Mouse (Mus musculus) T-cell, adult 66 days (primary cell): Measurements from ENCODE around the gene Lman1l. TPM values are rescaled to one million over a fixed set of nuclear protein-coding genes. Genes with fewer than 3 reads are reported as not detected.

Experiments used
- total RNA-seq, 2 experiments: library from RNA; stranded (reverse); gene quantifications; 3 replicates in 1 of 2; 4 replicates in 1 of 2; pipeline ENCODE4 v1.2.4; 2023

Gene Lman1l
- 1 to 10 TPM; 1.8 to 4.1 TPM for total RNA-seq

DNA sequence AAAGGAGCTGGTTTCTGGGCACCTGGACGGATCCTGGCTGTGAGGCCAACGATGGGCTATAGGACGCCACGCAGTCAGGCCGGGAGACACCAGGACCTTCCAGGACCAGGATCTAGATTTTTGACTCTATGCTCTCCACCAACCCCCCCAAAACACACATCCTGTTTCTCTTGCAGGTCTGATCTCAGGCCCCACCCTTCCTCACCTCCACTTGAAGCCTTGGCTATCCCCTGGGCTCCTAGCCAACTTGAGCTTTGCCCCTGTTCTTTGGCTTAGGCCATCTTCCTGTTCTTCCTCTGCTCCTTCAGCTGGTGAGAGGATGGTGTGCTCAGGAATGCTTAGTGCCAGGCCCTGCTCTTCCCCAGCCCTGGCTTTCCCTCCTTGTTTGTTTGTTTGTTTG lies at the start of gene Lman1l:
Gene Lman1l, minus strand, starts transcription at position 101 of the 400 bp plus-strand sequence.

DNA sequence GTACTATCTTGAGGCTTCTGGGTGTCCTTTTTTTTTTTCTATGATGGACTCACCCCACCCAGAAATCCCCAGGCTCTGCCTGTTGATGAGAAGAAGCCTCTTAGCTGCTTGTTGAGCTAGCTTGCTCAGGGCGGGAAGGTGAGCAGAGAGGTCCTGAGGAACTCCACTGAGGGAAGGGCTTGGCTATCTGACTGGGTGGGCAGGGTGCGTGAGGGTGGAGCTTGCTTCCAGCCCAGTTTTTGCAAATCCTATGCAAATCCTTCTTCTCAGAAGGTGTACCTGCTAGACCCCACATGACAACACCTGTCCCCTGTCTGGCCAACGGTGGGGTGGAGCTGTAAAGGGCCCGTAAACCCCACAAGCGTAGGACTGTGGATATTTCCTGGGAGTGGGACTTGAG lies 32.7 kb upstream of the Lman1l start, which contains the start of gene Csk:
Gene Csk, minus strand, starts transcription at position 349 of the 400 bp plus-strand sequence.

DNA sequence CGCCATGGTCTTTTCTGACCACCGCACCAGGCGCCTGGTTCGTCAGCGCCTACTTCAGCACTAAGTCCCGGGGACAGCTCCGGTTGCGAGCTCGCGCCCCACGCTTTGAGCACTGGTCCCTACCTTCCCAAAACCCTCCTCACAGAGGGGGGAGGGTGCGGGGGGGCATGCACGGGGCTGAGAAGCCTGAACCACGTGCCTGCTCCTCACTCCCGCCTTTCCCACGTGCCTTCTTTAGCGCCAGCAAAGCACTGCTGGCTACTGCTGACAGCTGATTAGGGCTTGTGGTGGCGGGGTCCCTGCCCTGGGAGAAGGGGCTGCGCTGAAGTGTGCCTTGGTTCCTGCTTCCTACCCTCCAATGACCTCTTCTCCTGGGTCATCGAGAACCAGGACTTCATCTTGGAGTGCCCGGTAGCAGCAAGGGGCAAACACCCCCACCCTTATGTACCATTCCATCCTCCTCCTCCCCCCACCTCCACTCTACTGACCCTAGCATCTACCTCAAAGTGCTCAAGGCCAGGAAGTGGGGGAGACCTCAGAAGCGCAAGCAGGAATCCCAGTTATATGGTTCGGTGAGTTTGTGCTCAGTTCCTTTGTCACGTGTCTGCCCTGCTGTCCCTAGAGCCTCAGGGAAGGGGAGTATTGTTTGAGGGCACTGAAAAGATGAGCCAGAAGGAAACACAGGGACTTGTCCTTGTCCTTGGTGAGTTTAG lies 14.3 kb downstream of the Lman1l start, which contains the start of gene Cplx3:
Gene Cplx3, minus strand, starts transcription at position 143 of the 713 bp plus-strand sequence.

DNA sequence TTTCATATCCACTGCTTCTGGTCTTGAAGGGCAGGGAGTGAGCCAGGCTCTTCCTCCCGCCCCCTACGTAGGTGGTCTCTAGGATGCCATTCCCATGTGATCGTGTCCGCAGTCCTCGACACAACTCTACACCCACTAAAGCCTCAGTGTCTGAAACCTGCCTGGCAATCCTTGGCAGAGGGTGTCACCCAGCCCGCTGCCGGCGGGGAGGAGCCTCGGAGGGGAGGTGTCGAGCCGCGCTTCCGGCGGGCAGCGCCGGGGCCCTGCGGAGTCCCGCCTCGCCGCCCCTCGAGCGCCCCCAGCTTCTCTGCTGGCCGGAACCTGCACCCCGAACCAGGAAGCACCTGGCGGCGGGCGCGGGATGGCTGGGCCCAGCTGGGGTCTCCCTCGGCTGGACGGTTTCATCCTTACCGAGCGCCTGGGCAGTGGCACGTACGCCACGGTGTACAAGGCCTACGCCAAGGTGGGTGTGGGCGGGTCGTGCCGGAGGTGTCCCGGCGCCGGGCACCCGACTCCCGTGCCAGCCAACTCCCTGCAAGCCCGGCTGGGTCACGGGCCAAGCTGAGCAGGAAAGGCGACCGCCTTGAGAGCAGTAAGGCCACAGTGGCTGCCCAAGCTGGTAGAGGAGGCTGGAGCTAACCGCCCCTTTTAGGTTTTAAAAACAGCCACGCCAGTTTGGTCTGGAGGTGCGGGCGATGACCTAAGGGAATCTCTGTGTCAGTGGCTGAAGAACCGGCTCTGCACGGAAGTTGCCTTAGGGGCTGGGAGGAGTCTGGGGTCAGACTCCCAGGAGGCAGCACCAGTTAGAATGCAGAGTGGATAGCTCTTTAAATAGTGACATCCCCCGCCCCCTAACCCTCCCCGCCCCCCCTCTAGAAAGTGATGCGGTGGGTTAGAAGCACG lies 31.1 kb downstream of the Lman1l start, which contains the start of gene Ulk3:
Gene Ulk3, plus strand, starts transcription at position 229 of the 903 bp plus-strand sequence.

DNA sequence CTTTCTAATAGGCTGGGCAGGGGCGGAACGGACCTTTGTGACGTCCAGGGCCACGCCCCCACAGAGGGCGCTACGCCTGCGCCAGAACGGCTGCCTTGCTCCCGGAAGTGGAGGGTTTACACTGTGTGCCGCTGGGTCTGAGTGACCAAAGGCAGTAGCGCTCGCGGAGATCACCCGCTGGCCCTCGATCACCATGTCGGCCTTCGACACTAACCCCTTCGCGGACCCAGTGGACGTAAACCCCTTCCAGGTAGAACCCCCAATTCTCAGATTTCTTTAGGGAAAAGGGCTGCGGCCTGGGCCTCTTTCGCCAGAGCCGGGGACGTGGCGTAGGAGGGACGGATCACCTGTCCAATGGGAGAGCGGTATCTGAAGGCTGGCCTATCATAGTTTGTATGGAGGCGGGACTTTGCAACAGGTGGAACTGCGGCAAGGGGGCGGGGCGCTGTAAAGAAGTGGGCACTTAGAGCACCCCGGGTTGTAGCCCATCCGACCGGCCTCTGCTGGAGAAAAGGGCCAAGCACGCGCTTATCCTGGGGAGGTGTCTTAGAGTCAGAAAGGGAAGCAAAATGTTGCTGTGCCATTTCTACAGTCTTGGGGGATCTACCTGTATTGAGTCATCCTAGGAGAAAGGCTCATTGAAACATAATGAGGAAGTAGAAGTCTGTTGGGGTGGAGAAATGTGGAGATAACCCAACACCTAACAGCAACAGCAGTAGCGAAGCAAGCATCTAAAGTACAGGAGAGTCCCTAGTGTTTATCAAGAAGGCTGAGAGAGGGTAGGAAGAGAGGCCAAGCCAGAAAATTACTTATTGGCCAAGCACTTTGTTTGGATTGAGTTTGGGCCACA lies 59.5 kb downstream of the Lman1l start, which contains the start of gene Scamp2:
Gene Scamp2, plus strand, starts transcription at position 83 of the 850 bp plus-strand sequence.

Other genes with a start within 250 kb of the Lman1l start
- gene Ppcdc, start 180.7 kb downstream of the Lman1l start, total RNA-seq: 10 to 100 TPM; 54.9 to 63.1 TPM
- under 1 TPM in 1 of 2 experiments, not detected in 1; 0.47 TPM for gene Scamp5, start 152.7 kb downstream of the Lman1l start, total RNA-seq
- gene Rpp25, start 116.7 kb downstream of the Lman1l start, total RNA-seq: not detected
- 100 to 1,000 TPM in 1 of 2 experiments, 10 to 100 TPM in 1; 87.5 to 109 TPM for gene Cox5a, start 99.5 kb downstream of the Lman1l start, total RNA-seq
- 10 to 100 TPM; 17.1 to 19.7 TPM for gene Fam219b, start 83.2 kb downstream of the Lman1l start, total RNA-seq
- 10 to 100 TPM; 11.5 to 15.4 TPM for gene Mpi, start 68.0 kb downstream of the Lman1l start, total RNA-seq
- gene Scamp2, start 59.8 kb downstream of the Lman1l start, total RNA-seq: 10 to 100 TPM; 57.5 to 62.3 TPM
- 10 to 100 TPM; 75.2 to 79.6 TPM for gene Ulk3, start 31.3 kb downstream of the Lman1l start, total RNA-seq
- under 1 TPM; 0.38 to 0.50 TPM for gene Cplx3, start 14.5 kb downstream of the Lman1l start, total RNA-seq
- gene Csk, start 32.9 kb upstream of the Lman1l start, total RNA-seq: 100 to 1,000 TPM; 332 to 355 TPM
- gene Cyp1a2, start 62.9 kb upstream of the Lman1l start, total RNA-seq: not detected
- gene Cyp1a1, start 67.2 kb upstream of the Lman1l start, total RNA-seq: under 1 TPM in 1 of 2 experiments, not detected in 1; 0.20 TPM
- 10 to 100 TPM; 22.4 to 22.9 TPM for gene Edc3, start 87.8 kb upstream of the Lman1l start, total RNA-seq
- gene Clk3, start 145.1 kb upstream of the Lman1l start, total RNA-seq: 100 to 1,000 TPM; 187 to 199 TPM
- gene Arid3b, start 216.0 kb upstream of the Lman1l start, total RNA-seq: 10 to 100 TPM; 75.8 to 88.6 TPM